Mouse (Mus musculus): ENCODE data around the gene Cacng4.

Gene Cacng4

GRCm38 (mm10) chr11:107773312-107773711 lies 21.0 kb downstream of the Cacng4 start:
- in situ Hi-C loops (cut with MboI, MseI): no loop called here

GRCm38 (mm10) chr11:107772002-107772401 lies 22.4 kb downstream of the Cacng4 start:
- in situ Hi-C loops (cut with MboI, MseI): no loop called here

- in situ Hi-C loops (cut with MboI, MseI): no loop called here
These were observed 26.0 kb downstream of the Cacng4 start for GRCm38 (mm10) chr11:107768361-107768760.

GRCm38 (mm10) chr11:107766932-107767331 lies 27.4 kb downstream of the Cacng4 start:
- in situ Hi-C loops (cut with MboI, MseI): no loop called here

DNA sequence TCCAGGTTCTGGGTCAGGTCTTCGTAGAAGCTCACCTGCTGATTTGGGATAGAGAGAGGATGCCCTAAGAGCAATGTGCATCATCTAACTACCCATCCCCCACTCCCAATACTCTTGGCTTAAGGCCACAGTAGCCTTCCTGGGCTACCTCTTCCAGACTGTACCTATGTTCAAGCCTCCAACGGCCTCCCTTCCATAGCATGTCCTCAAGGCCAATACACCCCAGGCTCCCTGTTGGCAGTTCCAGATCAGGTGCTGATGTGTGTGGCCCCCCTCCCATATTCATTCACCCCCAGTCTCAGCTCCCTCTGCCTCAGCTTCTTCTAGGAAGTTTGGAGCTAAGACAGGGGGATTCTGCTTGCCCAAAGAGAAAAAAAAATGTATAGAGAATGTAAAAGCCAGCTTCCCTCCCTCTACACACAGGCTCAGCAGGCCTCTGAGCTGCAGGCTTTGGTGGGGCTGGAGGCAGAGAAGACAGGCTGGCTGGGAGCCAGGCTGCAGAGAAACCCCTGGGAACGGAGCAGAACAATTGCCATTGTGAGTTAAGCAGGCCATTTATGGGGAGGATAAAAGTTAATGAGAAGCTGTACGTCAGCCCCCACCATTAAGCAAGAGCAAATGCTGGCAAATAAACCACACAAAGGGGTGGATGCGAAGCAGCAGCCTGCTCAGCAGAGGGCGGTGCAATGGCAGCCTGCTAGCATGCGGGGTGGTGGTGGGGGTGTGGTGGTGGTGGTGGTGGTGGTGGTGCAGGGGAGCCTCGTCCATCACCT lies 31.5 kb downstream of the Cacng4 start:
- in situ Hi-C loops (cut with MboI, MseI): no loop called here

GRCm38 (mm10) chr11:107761790-107762500 lies 32.4 kb downstream of the Cacng4 start:
- in situ Hi-C loops (cut with MboI, MseI): no loop called here

- in situ Hi-C loops (cut with MboI, MseI): no loop called here
These were observed 34.4 kb downstream of the Cacng4 start for GRCm38 (mm10) chr11:107760001-107760400.

GRCm38 (mm10) chr11:107759516-107759915 lies 34.8 kb downstream of the Cacng4 start:
- in situ Hi-C loops (cut with MboI, MseI): no loop called here

DNA sequence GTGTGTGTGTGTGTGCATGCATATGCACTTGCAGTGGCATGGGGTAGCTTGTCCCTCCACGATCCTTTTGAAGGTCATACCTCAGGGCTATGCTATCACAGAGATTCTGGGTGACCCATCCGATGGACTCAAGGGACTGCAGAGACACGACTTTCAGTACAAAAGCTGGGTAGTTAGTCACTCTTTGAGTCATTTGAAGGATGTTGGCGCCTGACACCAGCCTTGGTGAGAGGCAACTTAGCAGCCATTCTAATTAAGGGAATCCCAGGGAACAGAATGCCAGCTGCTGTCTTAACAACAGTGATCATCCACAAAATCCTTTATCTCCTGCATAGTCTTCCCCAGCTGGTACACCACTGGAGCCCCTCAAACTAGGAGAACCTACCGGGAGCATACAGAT lies 45.2 kb downstream of the Cacng4 start:
- in situ Hi-C loops (cut with MboI, MseI): no loop called here

GRCm38 (mm10) chr11:107748243-107749035 lies 45.9 kb downstream of the Cacng4 start:
- in situ Hi-C loops (cut with MboI, MseI): no loop called here

- in situ Hi-C loops (cut with MboI, MseI): no loop called here
These were observed 51.3 kb downstream of the Cacng4 start for GRCm38 (mm10) chr11:107743100-107743499.

GRCm38 (mm10) chr11:107738418-107739099 lies 55.8 kb downstream of the Cacng4 start:
- in situ Hi-C loops (cut with MboI, MseI): no loop called here

DNA sequence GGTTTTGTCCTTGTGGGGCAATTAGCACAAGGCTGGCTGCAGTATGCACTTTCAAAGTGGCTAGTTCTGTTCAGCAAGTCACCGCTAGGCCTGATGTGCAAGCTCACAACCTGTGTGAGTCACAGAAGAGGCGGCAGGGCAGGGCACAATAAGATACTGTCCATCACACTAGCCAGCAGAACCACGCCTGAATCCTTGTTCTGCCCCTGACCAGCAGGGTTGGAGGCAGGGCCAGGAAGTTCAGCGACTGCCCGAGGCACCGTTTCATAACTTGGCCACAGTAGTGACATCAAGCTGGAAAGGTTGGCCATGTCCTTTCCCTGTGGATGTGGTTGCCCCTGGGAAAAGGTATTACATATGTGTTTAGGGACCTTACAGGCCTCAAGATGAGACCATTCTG lies 56.5 kb downstream of the Cacng4 start:
- in situ Hi-C loops (cut with MboI, MseI): no loop called here

- in situ Hi-C loops (cut with MboI, MseI): no loop called here
These were observed 60.2 kb downstream of the Cacng4 start for GRCm38 (mm10) chr11:107734133-107734532.

DNA sequence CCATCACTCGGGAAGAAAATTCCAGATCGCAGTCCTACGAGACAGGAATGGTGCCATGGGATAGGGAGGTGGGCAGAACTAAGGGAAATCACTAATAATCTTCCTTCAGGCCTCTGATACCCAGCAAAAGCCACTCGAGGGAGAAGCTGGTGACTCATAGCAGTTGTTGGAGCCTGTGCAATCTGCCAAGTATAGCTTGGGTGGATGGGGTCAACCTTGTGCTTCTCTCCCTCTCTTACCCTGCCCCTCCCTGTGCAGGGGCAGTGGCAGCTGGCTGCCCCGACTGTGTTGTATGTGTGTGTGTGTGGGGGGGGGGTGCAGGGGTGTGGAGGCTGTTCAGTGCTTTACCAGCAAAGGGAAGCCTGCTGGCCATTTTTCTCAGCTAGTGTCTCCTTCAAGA lies 62.9 kb downstream of the Cacng4 start:
- in situ Hi-C loops (cut with MboI, MseI): no loop called here

DNA sequence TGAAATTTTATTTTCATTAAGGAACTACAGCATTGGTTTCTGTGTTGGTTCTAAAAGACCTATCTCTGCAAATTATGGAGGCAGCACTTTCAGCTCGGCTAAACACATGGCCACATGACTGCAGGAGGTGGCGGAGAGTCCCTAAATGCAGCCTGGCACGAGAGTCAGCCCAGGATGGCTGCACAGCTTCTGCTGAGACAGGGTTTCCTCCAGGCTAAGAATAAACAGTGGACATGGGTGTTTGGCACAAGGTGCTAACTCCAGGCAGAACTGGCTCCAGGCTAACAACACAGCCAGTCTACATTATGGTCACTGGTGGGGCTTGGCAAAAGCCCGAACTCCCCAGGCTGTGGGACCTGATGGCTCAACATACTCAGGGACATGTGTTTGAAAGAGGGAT lies 63.4 kb downstream of the Cacng4 start:
- in situ Hi-C loops (cut with MboI, MseI): no loop called here

DNA sequence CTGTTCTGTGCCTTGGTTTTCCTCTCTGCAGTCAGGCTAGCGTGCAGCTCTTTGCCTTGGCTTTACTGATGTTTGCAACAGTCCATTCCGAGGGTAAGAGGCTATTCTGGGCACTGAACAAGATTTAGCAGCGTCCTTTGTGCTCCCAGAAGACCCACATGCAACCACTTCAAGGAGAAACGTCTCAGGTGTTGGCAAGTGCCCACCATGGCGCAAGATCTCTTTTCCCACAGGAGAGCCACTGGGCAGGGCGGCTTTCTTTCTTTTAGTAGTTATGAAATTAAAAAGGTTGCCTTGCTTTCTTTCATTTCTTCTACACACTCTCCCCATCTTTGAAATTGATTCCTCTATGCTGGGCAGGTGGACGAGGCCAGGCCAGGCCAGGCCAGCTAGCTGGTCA lies 65.2 kb downstream of the Cacng4 start:
- in situ Hi-C loops (cut with MboI, MseI): no loop called here

- in situ Hi-C loops (cut with MboI, MseI): no loop called here
These were observed 66.1 kb downstream of the Cacng4 start for GRCm38 (mm10) chr11:107728073-107728863.

GRCm38 (mm10) chr11:107724603-107725002 lies 69.8 kb downstream of the Cacng4 start:
- in situ Hi-C loops (cut with MboI, MseI): no loop called here

DNA sequence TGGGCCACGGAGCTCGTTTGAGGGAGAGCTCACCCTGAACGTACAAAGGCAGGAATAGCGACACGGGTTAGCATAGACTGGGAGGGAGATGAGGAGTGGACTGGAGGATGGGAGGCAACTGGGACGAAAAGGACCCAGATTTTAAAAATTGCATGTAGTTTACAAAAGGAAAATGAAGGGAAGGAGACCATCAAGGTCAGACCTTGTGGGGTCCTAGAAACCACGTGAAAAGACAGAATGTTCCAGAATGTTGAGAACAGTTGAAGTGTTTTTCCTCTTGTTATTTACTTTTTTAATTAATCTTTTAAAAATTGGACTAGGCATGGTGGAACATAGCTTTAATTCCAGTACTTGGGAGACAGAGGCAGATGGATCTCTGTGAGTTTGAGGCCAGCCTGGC lies 73.3 kb downstream of the Cacng4 start:
- in situ Hi-C loops (cut with MboI, MseI): no loop called here
